Mouse (Mus musculus) MEL (cell line): Measurements from ENCODE around the gene Trank1. TPM values are rescaled to one million over a fixed set of nuclear protein-coding genes. Genes with fewer than 3 reads are reported as not detected.
A peak's percentile ranks its signal among the peaks of the same experiment; 100 is the strongest.

Experiments
- DNase-seq: peaks from one replicate; pipeline ENCODE4 v3.0.0; 2011; ENCODE audit warnings: low read depth, low spot score
- H3K27ac ChIP-seq: 2 replicates; pipeline ENCODE4 v1.5.1; 2012; ENCODE audit warnings: low read depth, mild to moderate bottlenecking, control low read depth, low read length, moderate library complexity; ENCODE audit not compliant: control insufficient read depth
- H3K27me3 ChIP-seq, 2 experiments: fragments of 150-350 bp in 1 of 2; sonication (generic) in 1 of 2; 2 replicates each; pipeline ENCODE4 v1.6.1; 2012; ENCODE audit warnings: low read length in 2 of 2, mild to moderate bottlenecking in 2 of 2, improper control_type of control experiment in 1 of 2, moderate library complexity in 1 of 2; ENCODE audit not compliant: insufficient read depth in 2 of 2, control insufficient read depth in 1 of 2
- H3K36me3 ChIP-seq, 2 experiments: 2 replicates each; pipeline ENCODE4 v1.6.1; 2012 to 2014; ENCODE audit warnings: low read length in 2 of 2, improper control_type of control experiment in 1 of 2, inconsistent platforms in 1 of 2, mild to moderate bottlenecking in 1 of 2; ENCODE audit not compliant: insufficient read depth in 2 of 2, control insufficient read depth in 1 of 2
- H3K4me1 ChIP-seq, 2 experiments: fragments of 150-350 bp in 1 of 2; sonication (generic) in 1 of 2; 2 replicates each; pipeline ENCODE4 v1.6.1; 2012; ENCODE audit warnings: low read length in 2 of 2, improper control_type of control experiment in 1 of 2, mild to moderate bottlenecking in 1 of 2; ENCODE audit not compliant: insufficient read depth in 2 of 2, control insufficient read depth in 1 of 2
- H3K4me3 ChIP-seq, 2 experiments: fragments of 150-350 bp in 1 of 2; sonication (generic) in 1 of 2; 2 replicates each; pipeline ENCODE4 v1.5.1; 2012; ENCODE audit warnings: low read depth in 2 of 2, low read length in 2 of 2, mild to moderate bottlenecking in 2 of 2, moderate library complexity in 2 of 2, control low read depth in 1 of 2, improper control_type of control experiment in 1 of 2; ENCODE audit not compliant: control insufficient read depth in 1 of 2, insufficient read depth in 1 of 2
- H3K79me2 ChIP-seq: 2 replicates; pipeline ENCODE4 v1.6.1; 2012; ENCODE audit warnings: mild to moderate bottlenecking, low read length, moderate library complexity; ENCODE audit not compliant: control insufficient read depth, poor library complexity, insufficient read depth
- H3K9ac ChIP-seq: 2 replicates; pipeline ENCODE4 v1.6.1; 2012; ENCODE audit warnings: low read depth, mild to moderate bottlenecking, control low read depth, low read length, moderate library complexity; ENCODE audit not compliant: control insufficient read depth, poor library complexity, severe bottlenecking
- H3K9me3 ChIP-seq: fragments of 150-350 bp; sonication (generic); replicated peaks from 2 replicates; pipeline ENCODE4 v1.6.1; 2012; ENCODE audit warnings: mild to moderate bottlenecking, low read length, improper control_type of control experiment, moderate library complexity; ENCODE audit not compliant: insufficient read depth
- CHD2 ChIP-seq: IDR thresholded peaks from 2 replicates; pipeline ENCODE4 v1.6.1; 2011; ENCODE audit warnings: low read length, improper control_type of control experiment
- CTCF ChIP-seq, 3 experiments: IDR thresholded peaks in 2 of 3; conservative IDR thresholded peaks in 1 of 3; 2 replicates each; pipeline ENCODE4 v1.5.1; 2011 to 2012; ENCODE audit warnings: low read length in 3 of 3, low read depth in 2 of 3, mild to moderate bottlenecking in 2 of 3, improper control_type of control experiment in 1 of 3, inconsistent platforms in 1 of 3, mixed read lengths in 1 of 3, moderate library complexity in 1 of 3; ENCODE audit not compliant: control insufficient read depth in 1 of 3, insufficient read depth in 1 of 3, poor library complexity in 1 of 3, severe bottlenecking in 1 of 3
- E2F4 ChIP-seq: IDR thresholded peaks from 2 replicates; pipeline ENCODE4 v1.6.1; 2011; ENCODE audit warnings: low read depth, low read length, improper control_type of control experiment, borderline replicate concordance
- ELF1 ChIP-seq: IDR thresholded peaks from 2 replicates; pipeline ENCODE4 v1.6.1; 2014; ENCODE audit warnings: low read depth, mild to moderate bottlenecking, inconsistent platforms, low read length, improper control_type of control experiment, moderate library complexity
- EP300 ChIP-seq, 2 experiments: IDR thresholded peaks; 2 replicates each; pipeline ENCODE4 v1.6.1; 2011; ENCODE audit warnings: improper control_type of control experiment in 2 of 2, low read length in 2 of 2, low read depth in 1 of 2, mild to moderate bottlenecking in 1 of 2
- ETS1 ChIP-seq: IDR thresholded peaks from 2 replicates; pipeline ENCODE4 v1.6.1; 2012; ENCODE audit warnings: low read depth, mild to moderate bottlenecking, inconsistent platforms, low read length, improper control_type of control experiment, moderate library complexity
- GABPA ChIP-seq: IDR thresholded peaks from 2 replicates; pipeline ENCODE4 v1.6.1; 2012; ENCODE audit warnings: low read depth, mild to moderate bottlenecking, inconsistent platforms, low read length, improper control_type of control experiment, moderate library complexity
- GATA1 ChIP-seq: IDR thresholded peaks from 2 replicates; pipeline ENCODE4 v1.6.1; 2011; ENCODE audit warnings: low read depth, low read length, improper control_type of control experiment
- HCFC1 ChIP-seq: IDR thresholded peaks from 2 replicates; pipeline ENCODE4 v1.6.1; 2012; ENCODE audit warnings: low read depth, mild to moderate bottlenecking, inconsistent platforms, low read length, improper control_type of control experiment, moderate library complexity
- JUND ChIP-seq: IDR thresholded peaks from 2 replicates; pipeline ENCODE4 v1.6.1; 2011; ENCODE audit warnings: low read depth, mild to moderate bottlenecking, improper control_type of control experiment, low read length
- MAFK ChIP-seq: IDR thresholded peaks from 2 replicates; pipeline ENCODE4 v1.6.1; 2011; ENCODE audit warnings: low read depth, mild to moderate bottlenecking, low read length, improper control_type of control experiment, borderline replicate concordance
- MEF2A ChIP-seq: IDR thresholded peaks from 2 replicates; pipeline ENCODE4 v1.6.1; 2014; ENCODE audit warnings: low read depth, mild to moderate bottlenecking, inconsistent platforms, low read length, improper control_type of control experiment; ENCODE audit not compliant: poor library complexity, insufficient replicate concordance, severe bottlenecking; ENCODE audit errors: extremely low read depth
- MYC ChIP-seq: IDR thresholded peaks from 2 replicates; pipeline ENCODE4 v1.6.1; 2011; ENCODE audit warnings: low read depth, mild to moderate bottlenecking, low read length, improper control_type of control experiment, moderate library complexity
- POLR2A ChIP-seq, 2 experiments: IDR thresholded peaks; 2 replicates each; pipeline ENCODE4 v1.6.1; 2011 to 2012; ENCODE audit warnings: low read length in 2 of 2, mild to moderate bottlenecking in 2 of 2, control low read depth in 1 of 2, improper control_type of control experiment in 1 of 2, low read depth in 1 of 2, moderate library complexity in 1 of 2; ENCODE audit not compliant: control insufficient read depth in 1 of 2, insufficient read depth in 1 of 2, poor library complexity in 1 of 2
- RAD21 ChIP-seq: IDR thresholded peaks from 2 replicates; pipeline ENCODE4 v1.6.1; 2011; ENCODE audit warnings: mild to moderate bottlenecking, low read depth, low read length, improper control_type of control experiment
- RCOR1 ChIP-seq: IDR thresholded peaks from 2 replicates; pipeline ENCODE4 v1.6.1; 2012; ENCODE audit warnings: low read depth, mild to moderate bottlenecking, inconsistent platforms, low read length, improper control_type of control experiment
- SMC3 ChIP-seq: IDR thresholded peaks from 2 replicates; pipeline ENCODE4 v1.6.1; 2011; ENCODE audit warnings: low read depth, low read length, improper control_type of control experiment
- TCF12 ChIP-seq: IDR thresholded peaks from 2 replicates; pipeline ENCODE4 v1.6.1; 2014; ENCODE audit warnings: low read depth, mild to moderate bottlenecking, inconsistent platforms, low read length, improper control_type of control experiment, moderate library complexity
- USF2 ChIP-seq, 2 experiments: IDR thresholded peaks; 2 replicates each; pipeline ENCODE4 v1.6.1; 2011 to 2012; ENCODE audit warnings: improper control_type of control experiment in 2 of 2, low read length in 2 of 2, borderline replicate concordance in 1 of 2, inconsistent platforms in 1 of 2, low read depth in 1 of 2, mild to moderate bottlenecking in 1 of 2; ENCODE audit not compliant: insufficient read depth in 1 of 2
- ZC3H11A ChIP-seq: IDR thresholded peaks from 2 replicates; pipeline ENCODE4 v1.6.1; 2012; ENCODE audit warnings: low read depth, mild to moderate bottlenecking, inconsistent platforms, low read length, improper control_type of control experiment
- ZKSCAN1 ChIP-seq: IDR thresholded peaks from 2 replicates; pipeline ENCODE4 v1.6.1; 2012; ENCODE audit warnings: low read depth, mild to moderate bottlenecking, inconsistent platforms, low read length, improper control_type of control experiment, moderate library complexity
- ZNF384 ChIP-seq: IDR thresholded peaks from 2 replicates; pipeline ENCODE4 v1.6.1; 2012; ENCODE audit warnings: low read depth, mild to moderate bottlenecking, inconsistent platforms, low read length, improper control_type of control experiment
- polyA plus RNA-seq, 2 experiments: library from polyadenylated mRNA; stranded (reverse) in 1 of 2; unstranded in 1 of 2; fragments of >175 nt in 1 of 2; fragments of >200 nt in 1 of 2; gene quantifications; 2 replicates each; pipeline versions ENCODE4 v1.2.1 to v1.2.4; 2012; ENCODE audit warnings: low replicate concordance in 2 of 2, low read depth in 1 of 2; ENCODE audit not compliant: insufficient read length in 2 of 2, insufficient read depth in 1 of 2, missing spikeins in 1 of 2
- total RNA-seq: library from RNA; depleted of rRNA; stranded (reverse); fragments of 300-350 nt; gene quantifications from 2 replicates; pipeline ENCODE4 v1.2.3, GENCODE M21; 2012

The Trank1 gene
- total and polyA plus RNA-seq, 3 experiments = not detected

DNA sequence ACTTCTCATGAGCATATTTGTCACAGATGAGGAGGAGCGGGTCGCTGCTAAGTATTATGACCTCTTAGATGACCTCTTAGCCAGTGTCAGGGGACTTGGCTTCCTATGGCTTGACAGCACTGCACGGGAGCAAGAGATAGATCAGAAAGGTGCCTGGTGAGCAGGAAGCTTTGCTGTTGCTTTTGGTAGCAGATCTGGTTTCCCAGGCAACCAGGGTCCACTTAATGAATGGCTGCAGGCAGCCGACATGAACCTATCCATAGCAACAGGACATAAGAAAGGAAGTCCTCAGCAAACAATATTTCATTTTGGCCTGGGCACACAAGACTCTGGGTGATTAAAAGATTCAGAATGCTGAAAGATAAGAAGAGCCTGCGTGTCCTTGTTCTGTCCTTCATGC is 25.9 kb upstream of the Trank1 start:
- Histone ChIP-seq H3K27ac (no peak overlapping the region), H3K9me3 (no peaks in the 10 kb centered on the region), H3K4me3 (no peak overlapping the region), H3K79me2 (no peaks in the 10 kb centered on the region), H3K36me3 (0 out of 4 replicates have a peak, but pooled peaks cover 0 to 3% of the 10 kb centered on the region in 2 experiments), H3K27me3 (no peaks in the 10 kb centered on the region), H3K9ac (no peak overlapping the region), H3K4me1 (no peaks in the 10 kb centered on the region)
- no peak for DNase-seq
- TF ChIP-seq USF2 (IDR thresholded peaks at IDR 0.05; ENCODE audit: borderline replicate concordance in 1 of 2, insufficient read depth in 1 of 2, low read depth in 1 of 2, low read length in 2 of 2) = no peak
- TF ChIP-seq GATA1 = no peak
- no peak for TF ChIP-seq GABPA
- no peak for TF ChIP-seq TCF12
- TF ChIP-seq ETS1 = no peak
- TF ChIP-seq MEF2A = no peak
- no peak for TF ChIP-seq MAFK
- TF ChIP-seq EP300 (IDR thresholded peaks at IDR 0.05; ENCODE audit: low read depth in 1 of 2, low read length in 2 of 2) = no peak
- TF ChIP-seq RCOR1 = no peak
- no peak for TF ChIP-seq RAD21
- TF ChIP-seq E2F4 = no peak
- no peak for TF ChIP-seq POLR2A (IDR thresholded peaks at IDR 0.05; ENCODE audit: control insufficient read depth in 1 of 2, insufficient read depth in 1 of 2, low read depth in 1 of 2, low read length in 2 of 2, poor library complexity in 1 of 2)

- no peak for DNase-seq
- Histone ChIP-seq H3K27ac (no peak overlapping the region), H3K36me3 (0 out of 4 replicates have a peak, but pooled peaks cover 0 to 3% of the 10 kb centered on the region in 2 experiments)
Observed at GRCm38 (mm10) chr9:111286468-111286867, 25.1 kb upstream of the Trank1 start.

More at GRCm38 (mm10) chr9:111286468-111286867, 25.1 kb upstream of the Trank1 start:
- H3K9me3 ChIP-seq = no peaks in the 10 kb centered on the region
- TF ChIP-seq ZC3H11A (no peak), GABPA (no peak), ELF1 (no peak), SMC3 (no peak; the same call in 1 of the 2 replicates), ETS1 (no peak), CHD2 (no peak), MEF2A (no peak), MYC (no peak), ZKSCAN1 (no peak), EP300 (IDR thresholded peaks at IDR 0.05; ENCODE audit: low read depth in 1 of 2, low read length in 2 of 2) (no peak), USF2 (IDR thresholded peaks at IDR 0.05; ENCODE audit: borderline replicate concordance in 1 of 2, insufficient read depth in 1 of 2, low read depth in 1 of 2, low read length in 2 of 2) (no peak), HCFC1 (no peak), JUND (no peak), POLR2A (IDR thresholded peaks at IDR 0.05; ENCODE audit: control insufficient read depth in 1 of 2, insufficient read depth in 1 of 2, low read depth in 1 of 2, low read length in 2 of 2, poor library complexity in 1 of 2) (no peak), E2F4 (no peak), CTCF (IDR thresholded peaks at IDR 0.05 in 2 of 3, conservative IDR thresholded peaks at IDR 0.05 in 1 of 3; ENCODE audit: control insufficient read depth in 1 of 3, insufficient read depth in 1 of 3, low read depth in 2 of 3, low read length in 3 of 3, poor library complexity in 1 of 3, severe bottlenecking in 1 of 3) (peak in 2 of 3 experiments; percentile 27 to 28; a peak in 2 of 6 replicates), ZNF384 (no peak), RAD21 (peak; percentile 14)
- TF ChIP-seq, all 39 proteins: peak for 2
- Histone ChIP-seq H3K4me3 (no peak overlapping the region), H3K27me3 (no peaks in the 10 kb centered on the region), H3K4me1 (no peaks in the 10 kb centered on the region), H3K9ac (no peak overlapping the region), H3K79me2 (no peaks in the 10 kb centered on the region)
